Mouse (Mus musculus) embryonic facial prominence, embryonic 13.5 days (tissue): ENCODE results near the gene Map4k5. TPM values are rescaled to one million over a fixed set of nuclear protein-coding genes. Genes with fewer than 3 reads are reported as not detected.

Source experiments
- ATAC-seq: fragments of 200-750 bp; cut with Nextera tagmentation; 2 replicates; pipeline ENCODE4 v1.8.0; 2017; ENCODE audit warnings: low read depth; ENCODE audit not compliant: insufficient number of reproducible peaks, insufficient read depth, low FRiP score, low TSS enrichment
- H3K27ac ChIP-seq: fragments of 300-500 bp; sonication (generic); 2 replicates; pipeline ENCODE4 v1.5.1; 2015; ENCODE audit warnings: moderate library complexity, mild to moderate bottlenecking, inconsistent platforms
- H3K27me3 ChIP-seq: fragments of 300-500 bp; sonication (generic); 2 replicates; pipeline ENCODE4 v1.6.1; 2015; ENCODE audit warnings: mild to moderate bottlenecking, inconsistent platforms
- H3K36me3 ChIP-seq: fragments of 300-500 bp; sonication (generic); 2 replicates; pipeline ENCODE4 v1.6.1; 2015; ENCODE audit warnings: mild to moderate bottlenecking, inconsistent platforms
- H3K4me1 ChIP-seq: fragments of 300-500 bp; sonication (generic); 2 replicates; pipeline ENCODE4 v1.6.1; 2015; ENCODE audit warnings: inconsistent platforms
- H3K4me2 ChIP-seq: fragments of 300-500 bp; sonication (generic); 2 replicates; pipeline ENCODE4 v1.6.1; 2015; ENCODE audit warnings: moderate library complexity, mild to moderate bottlenecking, inconsistent platforms
- H3K4me3 ChIP-seq: fragments of 300-500 bp; sonication (generic); 2 replicates; pipeline ENCODE4 v1.5.1; 2015; ENCODE audit warnings: mild to moderate bottlenecking, inconsistent platforms
- H3K9ac ChIP-seq: fragments of 300-500 bp; sonication (generic); 2 replicates; pipeline ENCODE4 v1.6.1; 2015; ENCODE audit warnings: mild to moderate bottlenecking, inconsistent platforms
- H3K9me3 ChIP-seq: fragments of 300-500 bp; sonication (generic); 2 replicates; pipeline ENCODE4 v1.6.1; 2016; ENCODE audit warnings: inconsistent platforms
- WGBS: fragments of 180-500 bp; shearing (Covaris S2); methylation state at CpG from one replicate; pipeline ENCODE4 v1.1.7; 2015; ENCODE audit warnings: mixed read lengths; 5-methylcytosine and 5-hydroxymethylcytosine counted together
- polyA plus RNA-seq: library from polyadenylated mRNA; unstranded; fragments of >200 nt; fragmentation: Nextera tagmentation; extraction: Ambion mirVana; gene quantifications from 2 replicates; pipeline ENCODE4 v1.2.1, GENCODE M21; 2015

Map4k5 gene
- polyA plus RNA-seq, 1 experiment from 2014 or later, result 39.5 TPM

DNA sequence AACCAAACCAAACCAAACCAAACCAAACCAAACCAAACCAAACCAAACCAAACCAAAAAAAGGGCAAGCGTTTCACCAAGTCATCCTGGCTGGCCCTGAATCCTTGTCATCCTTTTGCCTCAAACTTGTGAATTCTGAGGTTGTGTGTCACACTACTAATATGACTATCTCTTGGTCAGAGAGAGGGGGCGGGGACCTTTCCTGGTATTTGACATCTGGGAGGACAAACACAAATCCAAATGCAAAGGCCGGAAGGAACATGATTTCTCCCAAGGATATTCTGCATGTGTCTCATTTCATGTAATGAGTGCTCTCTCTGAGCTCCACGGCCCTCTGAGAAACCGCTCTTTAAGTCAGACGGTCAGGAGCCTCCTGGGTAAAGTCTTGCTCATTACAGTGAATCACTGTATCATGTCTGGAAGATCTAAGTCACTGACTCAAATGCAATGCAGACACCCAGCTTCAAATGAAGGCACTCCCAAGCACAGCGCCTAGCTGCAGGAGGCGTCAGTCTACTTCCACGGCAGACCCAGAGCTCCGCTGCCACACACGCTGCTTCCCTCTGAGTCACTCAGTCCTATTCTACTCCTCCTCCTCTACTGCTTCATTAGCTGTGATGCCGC, 58.9 kb downstream of the Map4k5 start:
- Histone ChIP-seq H3K36me3 (peaks cover 64% of the 10 kb centered on the region), H3K4me1 (no peaks in the 10 kb centered on the region), H3K4me3 (no peak overlapping the region), H3K4me2 (no peak overlapping the region), H3K27ac (no peak overlapping the region), H3K9ac (no peak overlapping the region), H3K9me3 (no peaks in the 10 kb centered on the region), H3K27me3 (no peaks in the 10 kb centered on the region)
- WGBS, result 81% methylated on average over 12 of the region's 12 CpGs
- no peak for ATAC-seq

DNA sequence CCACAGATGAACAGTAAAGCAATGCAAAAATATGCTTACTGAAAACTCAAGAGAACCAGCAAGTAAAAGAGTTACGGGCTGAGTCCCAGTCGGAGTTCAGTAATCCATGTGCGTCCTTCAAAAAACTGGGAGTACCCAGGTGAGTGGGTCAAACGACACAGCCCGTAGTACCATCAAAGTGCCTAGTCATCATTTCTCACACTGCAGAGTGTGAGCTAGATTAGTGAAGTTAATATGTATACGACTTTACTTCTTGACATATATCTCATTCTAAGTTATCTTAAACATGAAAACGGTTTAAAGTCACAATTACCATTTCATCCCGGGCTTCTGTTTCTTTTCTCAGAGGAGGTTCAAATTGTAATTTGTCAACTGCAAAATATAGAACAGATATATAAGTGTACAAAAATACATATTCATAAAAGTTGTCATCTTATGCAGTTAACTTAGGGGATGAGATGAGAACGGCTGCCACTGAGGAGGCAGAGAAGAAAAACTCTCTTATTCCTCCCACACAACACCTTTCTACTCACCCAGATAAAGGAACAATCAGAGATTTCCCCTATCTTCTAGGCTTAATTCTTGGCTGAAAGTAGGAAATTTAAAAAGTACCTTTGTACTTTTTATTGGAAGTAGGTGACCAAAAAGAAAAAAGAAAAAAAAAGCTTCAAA, 61.6 kb downstream of the Map4k5 start:
- Histone ChIP-seq H3K4me1 (no peaks in the 10 kb centered on the region), H3K9me3 (no peaks in the 10 kb centered on the region), H3K4me2 (no peak overlapping the region), H3K27me3 (no peaks in the 10 kb centered on the region), H3K27ac (no peak overlapping the region), H3K36me3 (peaks cover 67% of the 10 kb centered on the region), H3K9ac (no peak overlapping the region), H3K4me3 (no peak overlapping the region)
- ATAC-seq, result no peak
- WGBS, result 93% methylated on average over 9 of the region's 9 CpGs

DNA sequence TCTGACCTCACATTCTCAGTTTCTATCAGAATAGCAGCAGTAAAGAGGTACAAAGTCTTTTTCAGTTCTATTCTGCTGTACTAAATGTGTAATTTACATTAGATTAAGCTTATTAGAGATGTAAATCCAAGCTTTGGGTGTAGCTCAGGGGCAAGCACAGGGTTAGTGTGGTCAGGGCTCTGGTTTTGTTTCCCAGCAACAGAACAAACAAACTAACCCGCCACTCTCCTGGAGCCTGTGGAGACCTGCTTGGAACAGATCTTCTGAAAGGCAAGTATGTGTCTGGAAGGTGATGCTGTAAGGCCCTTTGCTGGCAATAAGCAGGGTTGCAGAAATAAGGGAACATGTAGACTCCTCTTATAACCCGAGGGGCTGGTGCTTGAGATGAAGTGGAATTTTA, 64.8 kb downstream of the Map4k5 start:
- Histone ChIP-seq H3K4me3 (no peak overlapping the region), H3K4me2 (no peak overlapping the region), H3K9me3 (no peaks in the 10 kb centered on the region), H3K4me1 (no peaks in the 10 kb centered on the region), H3K36me3 (peaks cover 62% of the 10 kb centered on the region), H3K27me3 (no peaks in the 10 kb centered on the region), H3K27ac (no peak overlapping the region), H3K9ac (no peak overlapping the region)
- WGBS, result 68% methylated on average over 2 of the region's 2 CpGs
- no peak for ATAC-seq

DNA sequence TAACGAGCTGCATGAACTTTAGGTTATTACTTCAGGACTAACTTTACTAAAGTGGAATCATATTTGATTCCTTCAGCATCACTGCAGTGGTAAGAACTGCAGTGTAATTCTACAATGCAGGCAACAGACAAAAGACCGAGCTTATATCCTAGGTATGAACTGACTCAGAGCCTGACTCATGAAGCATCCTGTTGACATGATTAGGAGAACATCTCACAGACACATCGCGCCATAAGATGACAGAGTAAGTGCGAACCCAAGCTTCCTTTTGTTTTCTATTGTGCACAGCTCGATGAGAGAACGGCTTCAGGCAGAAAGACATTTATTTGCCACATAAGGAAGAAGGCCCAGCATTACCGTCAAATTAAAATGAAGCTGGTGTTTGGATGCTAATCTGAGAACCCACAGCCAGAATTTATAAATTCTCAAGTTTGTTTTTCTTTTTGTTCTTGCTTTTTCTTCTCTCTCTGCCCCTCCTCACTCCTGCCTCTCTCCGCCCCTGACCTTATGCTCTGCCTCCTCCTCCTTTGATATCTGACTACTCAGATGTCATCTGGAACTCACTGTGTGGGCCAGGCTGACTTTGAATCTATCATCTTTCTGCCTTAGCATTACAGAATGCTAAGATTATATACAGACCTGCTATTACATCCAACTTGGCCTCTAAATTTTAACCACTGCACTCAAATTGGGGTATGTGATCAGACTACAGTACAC, 68.0 kb downstream of the Map4k5 start:
- Histone ChIP-seq H3K9ac (no peak overlapping the region), H3K4me1 (no peaks in the 10 kb centered on the region), H3K4me2 (no peak overlapping the region), H3K4me3 (no peak overlapping the region), H3K36me3 (peaks cover 75% of the 10 kb centered on the region), H3K27me3 (no peaks in the 10 kb centered on the region), H3K27ac (no peak overlapping the region; the same call in 1 of the 2 replicates), H3K9me3 (no peaks in the 10 kb centered on the region)
- no peak for ATAC-seq
- WGBS, result 77% methylated on average over 9 of the region's 9 CpGs

DNA sequence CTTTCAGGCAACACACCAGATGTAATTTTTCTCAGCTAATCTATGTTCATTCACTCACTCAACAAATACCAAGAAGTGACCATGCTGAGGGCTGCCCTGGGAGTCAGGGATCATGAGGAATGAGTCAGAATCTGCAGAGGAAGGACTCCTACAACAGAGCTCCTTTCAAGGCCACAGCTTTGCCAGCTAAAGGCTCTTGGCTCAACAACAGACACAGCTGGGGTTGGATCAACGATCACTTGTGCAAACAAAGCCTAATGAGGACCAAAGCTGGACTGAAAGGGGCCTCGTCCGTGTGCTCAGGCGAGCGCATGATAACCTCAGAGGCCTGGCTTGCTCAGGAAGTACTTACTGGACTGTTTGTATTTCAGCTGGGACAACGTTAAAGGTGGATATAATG, 78.7 kb downstream of the Map4k5 start:
- Histone ChIP-seq H3K4me3 (no peak overlapping the region), H3K27ac (no peak overlapping the region), H3K4me1 (no peaks in the 10 kb centered on the region), H3K27me3 (no peaks in the 10 kb centered on the region), H3K9ac (no peak overlapping the region), H3K36me3 (peaks cover 74% of the 10 kb centered on the region), H3K4me2 (no peak overlapping the region), H3K9me3 (no peaks in the 10 kb centered on the region)
- no peak for ATAC-seq
- 47% methylated on average over 6 of the region's 6 CpGs for WGBS

DNA sequence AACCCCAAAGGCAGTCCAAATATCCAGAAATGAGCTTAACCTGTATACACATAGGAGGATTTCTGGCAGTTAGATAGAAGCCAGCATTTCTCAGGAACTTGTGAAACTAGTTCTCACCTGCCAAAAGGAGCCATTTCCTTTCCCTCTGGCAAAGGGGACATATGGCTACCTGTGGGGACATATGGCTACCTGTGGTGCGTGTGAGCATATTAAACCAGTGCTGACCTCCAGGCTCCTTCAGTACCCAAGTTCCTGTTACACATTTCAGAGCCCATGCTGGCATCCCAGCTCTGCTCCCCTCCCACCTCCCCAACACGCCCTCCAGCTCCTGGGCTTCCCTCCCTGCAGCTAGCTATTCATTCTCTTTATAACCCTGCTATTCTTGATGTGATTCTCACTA, 79.4 kb downstream of the Map4k5 start:
- Histone ChIP-seq H3K4me2 (no peak overlapping the region), H3K4me1 (no peaks in the 10 kb centered on the region), H3K27me3 (no peaks in the 10 kb centered on the region), H3K36me3 (peaks cover 74% of the 10 kb centered on the region), H3K9ac (no peak overlapping the region), H3K27ac (no peak overlapping the region), H3K4me3 (no peak overlapping the region), H3K9me3 (no peaks in the 10 kb centered on the region)
- 68% methylated on average over 2 of the region's 2 CpGs for WGBS
- no peak for ATAC-seq

DNA sequence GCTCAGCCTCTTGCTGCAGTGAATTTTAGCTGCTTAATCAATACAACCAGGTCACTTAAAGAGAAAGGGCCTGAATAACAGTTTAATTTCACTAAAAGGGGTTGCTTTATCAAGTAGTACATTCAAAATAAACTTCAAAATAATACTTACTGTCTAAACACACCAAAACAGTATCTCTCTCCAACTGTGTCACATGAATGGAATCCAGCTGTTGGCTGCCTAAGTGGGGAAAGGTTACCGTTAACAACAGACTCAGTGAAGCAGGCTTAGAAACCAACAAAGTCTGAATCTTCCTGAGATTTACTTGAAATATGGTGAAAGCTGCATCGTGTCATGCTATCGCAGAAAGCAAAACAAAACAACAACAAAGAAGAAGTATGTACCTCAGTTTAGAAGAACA, 80.0 kb downstream of the Map4k5 start:
- ATAC-seq, result no peak
- 71% methylated on average over 3 of the region's 3 CpGs for WGBS
- H3K9me3 ChIP-seq, result no peaks in the 10 kb centered on the region
- H3K4me3 ChIP-seq, result no peak overlapping the region
- H3K27me3 ChIP-seq, result no peaks in the 10 kb centered on the region
- H3K4me2 ChIP-seq, result no peak overlapping the region
- H3K4me1 ChIP-seq, result no peaks in the 10 kb centered on the region
- no peak overlapping the region for H3K27ac ChIP-seq
- no peak overlapping the region for H3K9ac ChIP-seq
- H3K36me3 ChIP-seq, result peaks cover 74% of the 10 kb centered on the region

DNA sequence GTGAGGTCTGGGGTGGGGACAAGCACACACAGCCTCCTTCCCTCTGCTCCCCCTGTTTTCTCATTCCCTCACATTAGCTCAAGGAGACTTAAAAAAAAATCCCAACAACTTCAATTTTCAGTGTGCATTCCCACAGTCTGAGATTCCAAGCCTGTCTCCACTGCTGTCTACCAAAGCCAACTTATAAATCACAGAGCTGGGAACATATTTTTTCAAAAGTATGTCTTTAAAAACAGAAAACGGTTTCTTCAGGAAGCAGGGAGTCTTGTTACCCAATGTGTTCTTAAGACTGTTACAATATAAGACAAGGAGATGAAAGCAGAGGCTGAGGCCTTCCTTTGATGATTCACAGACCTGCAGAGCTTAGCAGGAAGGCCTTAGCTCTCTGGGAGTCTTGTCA, 81.0 kb downstream of the Map4k5 start:
- Histone ChIP-seq H3K4me2 (no peak overlapping the region), H3K9me3 (no peaks in the 10 kb centered on the region), H3K36me3 (peaks cover 70% of the 10 kb centered on the region), H3K27ac (no peak overlapping the region), H3K4me1 (0 out of 2 replicates have a peak, but pooled peaks cover 5% of the 10 kb centered on the region), H3K4me3 (no peak overlapping the region), H3K27me3 (no peaks in the 10 kb centered on the region), H3K9ac (no peak overlapping the region)
- WGBS, result 44% methylated on average over 1 of the region's 1 CpGs
- ATAC-seq, result no peak

DNA sequence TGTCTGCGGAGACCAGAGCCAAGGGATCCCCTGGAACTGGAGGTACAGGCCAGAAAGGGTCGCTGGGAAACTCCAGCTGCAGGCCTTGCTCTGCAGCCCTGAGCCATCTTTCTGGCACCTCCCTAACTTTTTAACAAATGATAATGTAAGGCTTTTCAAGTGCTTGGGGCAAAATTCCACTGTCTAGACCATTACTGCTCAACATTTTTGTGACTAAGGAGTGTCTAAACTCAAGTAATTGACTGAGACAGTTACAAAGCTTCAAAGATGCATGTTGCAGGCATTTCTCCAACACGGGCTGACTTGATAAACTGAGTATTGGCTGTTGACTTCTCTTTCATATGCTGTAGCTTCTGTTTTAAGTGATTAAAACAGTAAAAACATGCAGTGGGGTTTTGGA, 83.6 kb downstream of the Map4k5 start:
- no peaks in the 10 kb centered on the region for H3K9me3 ChIP-seq
- 62% methylated on average over 3 of the region's 3 CpGs for WGBS
- no peak overlapping the region for H3K4me3 ChIP-seq
- 0 out of 2 replicates have a peak, but pooled peaks cover 5% of the 10 kb centered on the region for H3K4me1 ChIP-seq
- no peak overlapping the region for H3K27ac ChIP-seq
- no peaks in the 10 kb centered on the region for H3K27me3 ChIP-seq
- H3K9ac ChIP-seq, result no peak overlapping the region
- H3K36me3 ChIP-seq, result peaks cover 64% of the 10 kb centered on the region
- no peak overlapping the region for H3K4me2 ChIP-seq
- ATAC-seq, result no peak

DNA sequence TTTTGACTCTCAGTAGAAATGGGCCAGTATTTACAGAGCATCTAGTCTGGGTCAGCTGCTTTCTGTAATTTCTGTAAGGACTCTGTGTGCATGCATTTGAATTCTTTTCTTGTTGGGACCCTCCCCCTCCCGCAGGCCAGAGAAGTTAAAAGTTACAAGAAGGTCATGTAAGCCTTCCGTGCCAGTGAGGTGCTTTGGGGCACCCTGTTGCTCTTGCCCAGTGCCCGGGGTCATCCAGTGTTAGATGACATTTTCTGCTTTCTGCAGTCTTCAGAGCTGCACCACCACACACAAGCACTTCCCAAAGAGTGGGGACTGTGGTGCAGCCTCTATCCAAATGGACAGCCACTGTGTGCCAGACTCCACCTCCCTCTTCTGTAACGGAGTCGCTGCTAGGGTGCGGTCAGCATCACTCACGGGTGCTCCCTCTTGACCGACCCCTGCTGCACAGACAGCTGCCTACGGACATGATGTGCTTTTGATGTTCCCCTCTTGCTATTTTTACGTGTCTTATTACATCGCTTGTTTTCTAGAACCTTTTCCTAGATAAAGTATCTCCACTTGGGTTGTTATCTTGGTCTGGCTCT, 85.5 kb downstream of the Map4k5 start:
- Histone ChIP-seq H3K4me1 (0 out of 2 replicates have a peak, but pooled peaks cover 5% of the 10 kb centered on the region), H3K27me3 (no peaks in the 10 kb centered on the region), H3K4me3 (no peak overlapping the region), H3K9me3 (no peaks in the 10 kb centered on the region), H3K4me2 (no peak overlapping the region), H3K36me3 (peaks cover 59% of the 10 kb centered on the region), H3K9ac (no peak overlapping the region), H3K27ac (no peak overlapping the region)
- WGBS, result 55% methylated on average over 11 of the region's 11 CpGs
- ATAC-seq, result no peak; the same call in 1 of the 2 replicates

DNA sequence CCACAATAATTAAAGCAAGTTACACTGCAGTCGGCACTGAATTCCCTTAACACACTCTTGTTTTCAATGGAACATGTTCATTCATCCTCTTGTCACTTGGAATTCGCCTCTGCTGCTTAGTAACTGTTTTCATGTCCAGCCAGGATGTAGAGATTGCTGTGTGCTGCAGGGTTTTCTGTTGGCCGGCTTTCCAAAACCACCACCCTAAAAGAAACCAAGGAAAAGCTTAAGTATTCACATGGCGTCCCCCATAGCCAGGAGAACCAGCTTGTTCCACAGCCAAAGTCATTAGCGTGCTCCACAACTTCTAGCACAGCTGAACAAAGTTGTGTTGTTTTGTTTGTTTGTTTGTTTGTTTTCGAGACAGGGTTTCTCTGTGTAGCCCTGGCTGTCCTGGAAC, 87.9 kb downstream of the Map4k5 start:
- Histone ChIP-seq H3K9ac (no peak overlapping the region), H3K4me2 (no peak overlapping the region), H3K4me1 (0 out of 2 replicates have a peak, but pooled peaks cover 5% of the 10 kb centered on the region), H3K9me3 (no peaks in the 10 kb centered on the region), H3K27me3 (no peaks in the 10 kb centered on the region), H3K4me3 (no peak overlapping the region), H3K36me3 (peaks cover 55% of the 10 kb centered on the region), H3K27ac (no peak overlapping the region)
- WGBS, result 93% methylated on average over 6 of the region's 6 CpGs
- ATAC-seq, result no peak
